Mouse (Mus musculus) gastrocnemius, postnatal 4 days (tissue): ENCODE measurements at regions not wholly inside any gene's neighbourhood (a gene's known extent, or its start where the extent isn't known, plus 50 kb on each side); places are given as distances from the start of the nearest gene placed in this dataset.
"Not testable (repeated sequence)": the region's sequence is repeated elsewhere in the genome, so short reads cannot be mapped to it uniquely, and the experiment has no call there.

Source experiments
- DNase-seq, 2 experiments: peaks; one replicate each; pipeline ENCODE4 v3.0.0; 2021 to 2022; ENCODE audit warnings: low spot score in 2 of 2, mixed read lengths in 2 of 2

DNA sequence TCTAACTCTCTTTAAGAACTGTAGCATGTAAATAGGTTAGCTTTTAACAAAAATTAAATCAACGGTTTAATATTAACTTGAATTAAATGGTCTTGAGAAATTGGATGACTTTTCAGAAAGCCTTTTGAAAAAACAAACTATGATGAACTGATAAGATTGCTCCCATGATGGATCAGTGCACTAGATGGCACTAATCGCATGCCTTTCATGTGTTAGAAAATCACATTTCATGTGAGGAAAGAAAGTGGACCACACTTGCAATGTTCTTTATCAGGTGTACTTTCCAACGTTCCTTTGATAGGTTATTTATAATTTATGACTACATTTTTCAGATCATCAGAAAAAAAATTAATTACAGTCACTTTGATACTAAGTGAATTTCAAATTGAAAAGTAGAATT is 1003.2 kb upstream of the 4930412O13Rik start:
- no peak for DNase-seq

DNA sequence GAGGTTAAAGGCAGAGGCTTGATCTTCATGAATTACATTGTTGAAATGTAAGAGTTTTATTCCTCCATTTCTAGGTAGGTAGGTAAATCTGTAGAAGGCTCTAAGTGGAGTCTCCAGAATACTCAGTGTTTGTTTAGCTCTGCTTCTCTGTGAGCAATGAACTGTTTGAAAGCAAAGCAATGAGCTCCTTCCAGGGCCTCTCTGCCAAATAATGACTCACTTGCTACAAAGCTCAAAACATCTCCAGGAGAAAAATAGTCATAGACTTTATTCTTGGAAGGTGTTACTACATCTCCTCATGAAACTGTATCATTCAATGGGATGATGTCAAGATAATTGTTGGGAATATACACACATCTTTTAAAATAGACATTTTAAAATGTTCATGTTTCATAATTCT is 968.6 kb upstream of the 4930412O13Rik start:
- no peak for DNase-seq

DNA sequence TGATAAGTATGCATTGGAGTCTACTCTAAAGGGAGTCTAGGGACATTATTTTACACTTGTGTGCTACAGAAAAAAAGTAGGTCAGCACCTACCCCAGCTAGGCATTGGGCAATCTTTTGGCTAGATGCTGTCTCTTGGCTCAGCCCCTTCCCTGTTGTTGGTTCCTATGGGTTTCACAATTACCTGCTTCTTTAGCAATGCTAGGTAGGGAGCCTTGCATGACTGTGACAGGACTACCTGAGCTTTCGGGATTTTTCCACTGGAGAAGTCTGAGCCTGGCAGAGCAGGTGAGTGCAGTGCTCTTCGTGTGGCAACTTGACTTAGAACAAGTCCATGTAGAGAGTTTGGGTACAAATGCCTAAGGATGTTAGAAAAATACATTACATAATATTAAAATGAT is 956.2 kb upstream of the 4930412O13Rik start:
- no peak for DNase-seq

DNA sequence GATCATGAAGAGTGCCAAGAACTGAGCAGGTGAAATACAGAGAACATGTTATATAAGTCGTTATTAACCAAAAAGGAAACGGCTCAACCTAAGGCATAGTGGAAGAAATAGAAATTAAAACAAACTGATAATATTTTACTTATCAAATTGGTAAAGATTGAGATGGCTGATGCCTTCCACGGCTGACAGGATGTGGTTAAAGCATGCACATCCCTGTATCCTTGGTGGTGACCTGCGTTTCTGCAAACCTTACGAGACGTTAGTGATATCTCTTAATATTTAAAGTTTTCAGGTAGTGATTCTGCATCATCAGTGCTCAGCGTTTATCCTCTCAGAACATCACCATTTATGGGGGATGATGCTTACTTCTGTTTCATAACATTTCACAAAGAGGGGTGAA is 939.5 kb upstream of the 4930412O13Rik start:
- no peak for DNase-seq

DNA sequence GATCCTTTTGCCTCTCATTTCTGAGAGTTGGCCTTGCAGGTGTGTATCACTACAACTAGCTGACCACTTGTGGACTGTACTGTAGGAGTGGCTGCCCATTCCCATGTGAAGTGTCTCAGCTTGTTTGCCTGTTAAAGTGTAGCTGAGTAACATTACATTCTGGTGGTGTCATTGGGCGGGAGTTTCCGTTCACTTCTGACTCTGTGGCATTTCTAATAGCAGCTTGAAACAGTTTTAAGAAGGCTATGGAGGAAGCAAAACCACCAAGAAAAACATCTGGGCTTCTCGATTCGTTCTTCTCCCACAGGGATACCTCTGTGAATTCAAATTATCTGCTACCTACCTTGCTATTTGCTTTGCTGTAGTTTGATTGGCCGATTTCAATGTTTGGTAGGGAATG is 922.1 kb upstream of the 4930412O13Rik start:
- DNase-seq, result no peak

DNA sequence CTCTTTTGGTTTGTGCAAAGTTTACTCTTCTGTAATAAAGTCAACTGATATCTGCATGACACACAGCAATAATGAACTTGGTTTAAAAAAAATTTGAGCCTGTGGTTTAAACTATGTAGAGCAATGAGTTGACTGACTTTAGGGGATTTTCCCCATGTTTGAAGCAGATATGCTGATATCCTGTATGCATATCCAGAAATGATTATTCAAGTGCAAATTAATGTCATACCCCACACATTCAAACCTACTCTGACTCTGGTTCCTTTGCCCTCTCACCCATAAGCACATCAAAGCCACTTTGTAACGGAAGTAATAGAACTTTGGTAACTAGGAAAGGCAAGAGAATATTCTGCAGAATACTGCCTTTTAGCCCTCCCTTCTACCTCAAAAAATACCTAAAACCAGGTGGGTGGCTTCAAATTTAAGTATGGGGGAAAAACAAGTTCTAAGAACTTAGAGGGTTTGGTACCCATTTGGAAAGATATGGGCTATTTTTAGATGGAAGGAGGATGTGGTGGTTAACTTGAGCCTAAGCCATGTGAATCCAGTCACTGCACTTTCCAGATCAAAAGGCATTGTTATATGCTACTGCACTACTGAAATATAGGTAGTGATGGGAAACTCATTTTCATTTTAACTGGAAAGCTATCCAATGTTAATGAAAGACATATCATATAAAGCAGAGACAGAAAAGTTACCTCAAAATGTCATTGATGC is 915.9 kb upstream of the 4930412O13Rik start:
- no peak for DNase-seq

DNA sequence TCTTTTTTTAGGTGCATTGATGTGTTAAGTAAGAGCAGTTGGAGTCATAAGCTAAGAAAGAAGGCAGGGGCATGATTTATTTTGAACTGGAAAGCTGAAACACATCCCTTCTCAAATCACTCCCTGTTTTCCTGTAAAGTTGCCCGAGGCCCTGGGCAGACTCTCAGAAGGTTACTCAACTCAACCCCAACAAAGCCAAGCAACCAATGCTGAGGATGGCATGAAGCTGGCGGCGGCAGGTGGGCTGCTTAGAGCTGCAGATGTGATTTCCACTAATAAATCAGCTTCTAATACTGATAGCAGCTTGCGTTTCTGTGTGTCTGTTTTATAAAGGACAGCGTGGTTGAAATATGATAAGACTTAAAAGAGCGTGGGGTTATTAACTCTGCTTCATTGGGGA is 905.4 kb upstream of the 4930412O13Rik start:
- DNase-seq, result no peak

DNA sequence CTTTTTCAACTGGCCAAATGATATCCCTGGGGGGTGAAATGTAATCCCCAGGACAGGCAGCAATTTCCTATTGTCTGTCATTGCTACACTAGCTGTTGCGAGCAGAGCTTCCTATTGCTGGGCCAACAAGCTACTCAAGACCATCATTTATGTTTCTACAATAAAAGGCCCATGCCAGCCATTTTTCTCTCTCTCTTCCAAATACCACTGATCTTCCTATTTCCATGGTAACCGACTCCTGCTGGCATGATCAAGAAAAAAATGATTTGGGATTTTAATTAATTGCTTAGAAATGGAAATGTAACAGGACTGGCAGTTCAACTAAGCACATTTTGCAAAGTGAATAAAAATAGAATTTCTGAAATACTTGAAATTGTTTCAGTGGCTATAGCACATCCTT is 868.7 kb upstream of the 4930412O13Rik start:
- no peak for DNase-seq

DNA sequence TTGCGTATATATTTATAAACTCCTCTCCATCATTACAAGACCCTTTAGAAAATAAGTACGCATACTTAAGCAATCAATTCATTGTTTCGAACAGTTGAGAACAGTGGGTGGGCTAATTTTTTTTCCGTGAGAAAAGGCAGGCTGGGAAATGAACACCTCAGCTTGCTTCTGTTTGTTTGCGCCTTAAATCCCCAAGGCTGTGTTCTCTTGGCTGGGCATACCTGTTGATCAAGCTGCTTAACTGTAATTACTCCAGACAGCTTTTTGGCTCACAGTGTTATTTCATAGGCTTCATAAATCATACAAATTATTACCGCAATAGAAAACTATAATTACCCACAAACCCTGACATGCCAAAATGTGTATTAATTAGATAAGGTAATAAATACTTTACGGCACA is 848.0 kb upstream of the 4930412O13Rik start:
- DNase-seq, result no peak

DNA sequence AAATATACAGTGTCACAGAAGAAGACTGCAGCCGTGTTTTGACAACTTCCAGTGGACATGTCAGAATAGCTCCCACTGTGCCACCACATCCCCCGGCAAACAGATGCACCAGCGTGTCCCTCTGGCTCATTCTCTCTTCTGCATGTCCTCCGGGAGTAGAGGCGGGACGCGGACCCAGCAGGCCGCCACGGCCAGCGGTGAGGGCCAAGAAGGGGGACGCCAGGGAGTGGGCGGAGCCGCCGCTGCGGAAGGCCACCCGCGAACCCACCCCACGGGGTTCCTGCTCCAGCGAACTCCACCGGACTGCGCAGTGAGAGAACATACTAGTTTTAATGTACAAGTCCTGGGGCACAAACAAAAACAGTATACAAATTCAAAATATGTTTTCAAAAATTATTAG is 838.7 kb upstream of the 4930412O13Rik start:
- DNase-seq, result not testable (repeated sequence)

DNA sequence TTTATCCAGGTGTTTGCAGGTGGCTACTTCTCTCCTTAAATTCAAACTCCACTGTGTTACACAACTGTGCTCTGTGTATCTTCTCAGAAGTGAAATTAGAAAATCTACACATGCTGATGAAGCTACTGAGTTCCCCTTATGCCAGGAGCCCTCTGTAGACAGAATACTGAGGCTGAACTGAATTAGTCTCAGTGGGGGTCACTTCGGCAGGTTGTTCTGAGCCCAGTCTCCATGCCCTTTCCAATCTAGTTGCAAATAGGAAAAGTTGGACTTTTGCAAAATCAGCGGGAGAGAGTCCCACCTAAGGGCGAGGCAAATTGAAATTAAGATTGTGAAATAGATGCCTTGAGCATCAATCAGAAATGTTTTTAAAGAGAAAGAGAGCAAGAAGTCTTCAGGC is 833.1 kb upstream of the 4930412O13Rik start:
- DNase-seq, result no peak

DNA sequence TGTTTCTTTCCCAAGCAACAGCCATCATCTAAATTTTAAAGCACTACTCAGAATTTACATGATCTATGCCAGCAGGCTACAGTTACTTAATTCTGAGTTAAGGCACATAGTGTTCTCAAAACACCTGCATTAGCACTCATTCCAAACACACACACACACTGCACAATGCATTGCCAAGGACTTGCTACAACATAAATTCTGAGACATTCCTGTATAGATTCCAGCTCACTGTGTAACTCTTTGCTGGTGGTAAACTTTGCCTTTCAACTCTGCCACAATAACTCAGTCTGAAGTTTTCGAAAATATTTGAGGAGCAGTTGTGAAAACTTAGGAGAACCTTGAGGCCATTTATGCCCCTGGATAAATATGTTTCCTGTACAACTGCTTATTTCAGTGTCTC is 807.2 kb upstream of the 4930412O13Rik start:
- DNase-seq, result no peak

DNA sequence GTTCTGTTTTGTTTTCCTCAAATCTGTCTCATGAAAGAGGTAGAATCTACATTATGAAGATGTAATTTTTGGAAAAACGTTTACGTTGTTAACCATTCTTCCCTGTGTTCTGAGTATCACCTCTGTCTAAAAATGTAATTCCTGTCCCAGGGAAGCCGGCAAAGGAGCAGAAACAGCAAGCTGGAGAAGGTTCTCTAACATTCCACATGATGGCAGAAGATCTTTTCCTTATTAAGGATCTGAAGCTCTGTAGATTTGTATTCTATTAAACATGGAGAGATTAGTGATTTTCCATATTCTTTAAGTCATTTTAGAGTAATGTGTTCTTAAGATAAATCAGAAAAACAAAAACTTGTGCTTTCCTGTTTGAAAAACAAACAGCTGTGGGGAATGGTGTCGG is 802.9 kb upstream of the 4930412O13Rik start:
- no peak for DNase-seq

DNA sequence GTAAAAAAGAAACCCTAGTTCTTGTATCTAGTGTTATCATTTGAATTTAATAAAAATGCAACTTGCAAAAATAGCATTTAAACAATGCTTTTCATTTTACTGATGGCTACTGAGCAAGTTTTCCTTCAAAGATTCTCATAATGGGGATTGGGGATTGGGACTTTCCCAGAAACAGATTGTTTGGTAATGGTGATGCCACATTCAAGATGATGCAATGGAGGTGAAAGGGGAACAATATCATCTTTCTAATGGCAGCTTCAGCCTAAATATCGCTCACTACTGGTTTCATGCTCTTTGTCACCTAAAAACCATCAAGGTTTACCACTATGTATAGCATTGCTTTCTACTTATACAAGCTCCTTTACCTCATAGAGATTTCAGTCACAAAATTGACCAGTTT is 799.3 kb upstream of the 4930412O13Rik start:
- no peak for DNase-seq

DNA sequence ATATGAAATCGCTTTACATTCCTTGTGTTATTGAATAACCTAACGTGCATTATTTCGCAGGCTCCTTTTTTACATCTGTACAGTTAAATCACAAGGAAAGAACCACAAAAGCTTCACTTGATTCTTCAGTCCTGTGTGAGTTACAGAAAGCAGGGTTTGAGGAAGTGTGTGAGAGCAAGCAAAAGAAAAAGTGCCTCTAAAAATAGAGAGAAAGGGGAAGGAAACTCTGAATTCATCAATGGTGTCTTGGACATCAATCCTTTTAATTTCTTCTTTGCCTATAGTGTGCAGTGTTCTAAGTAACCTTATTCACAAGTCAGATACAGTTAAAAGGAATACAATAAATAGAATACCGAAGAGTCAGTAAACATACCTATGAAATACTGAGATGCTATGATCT is 785.7 kb upstream of the 4930412O13Rik start:
- DNase-seq, result no peak

DNA sequence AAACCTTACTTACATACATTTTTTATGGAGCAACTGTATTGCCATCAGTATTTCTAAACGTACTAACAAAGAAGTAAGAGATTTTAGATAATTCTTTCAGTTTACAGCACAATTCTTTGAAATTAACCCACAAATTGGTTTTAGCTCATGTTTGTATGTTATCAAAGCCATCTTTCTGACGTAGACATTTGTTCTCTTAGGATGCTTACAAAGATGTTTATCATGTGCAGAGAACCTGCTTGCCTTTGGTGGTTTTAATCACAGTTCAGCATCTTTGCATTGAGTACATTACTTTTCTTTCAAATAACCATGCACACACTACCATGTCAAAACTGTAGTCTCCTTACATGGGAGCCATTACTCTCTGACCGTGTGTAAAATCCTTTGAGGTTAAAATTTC is 764.4 kb upstream of the 4930412O13Rik start:
- DNase-seq, result no peak

DNA sequence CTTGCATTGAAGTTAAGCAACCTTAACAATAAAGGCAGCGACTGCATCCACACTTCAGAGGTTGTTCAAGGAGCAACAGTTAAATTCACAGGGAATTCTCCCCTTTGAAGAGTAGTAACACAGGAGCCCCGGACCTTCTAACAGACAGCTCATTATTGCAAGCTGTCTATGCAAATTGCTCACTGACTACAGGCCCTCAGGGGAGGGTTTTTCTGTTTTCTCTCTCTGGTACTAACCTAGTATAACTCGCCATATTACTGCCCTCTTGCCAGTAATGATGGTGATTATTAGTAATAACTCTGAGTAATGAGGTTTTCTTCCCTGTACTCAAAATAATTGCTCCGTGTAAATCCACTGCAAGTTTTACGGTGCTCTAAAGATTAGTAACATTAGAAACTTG is 763.5 kb upstream of the 4930412O13Rik start:
- no peak for DNase-seq

DNA sequence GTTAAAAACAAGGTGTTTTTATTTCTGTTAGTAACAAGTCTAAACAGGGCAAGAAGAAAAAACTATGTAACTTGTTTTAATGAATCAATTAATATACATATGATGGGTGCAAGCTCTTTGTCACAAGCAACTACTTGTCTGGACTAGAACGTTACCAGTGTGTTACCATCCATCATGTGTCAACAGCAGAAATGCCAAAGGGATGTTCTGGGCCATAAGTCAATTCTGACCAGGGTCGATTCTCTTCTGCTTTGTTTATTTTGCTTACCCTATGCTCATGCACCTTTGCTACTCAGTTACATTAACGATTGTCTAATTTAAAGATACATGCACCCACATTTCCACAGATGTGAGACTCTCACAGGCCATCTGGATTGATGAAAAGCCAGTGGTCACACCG is 744.1 kb upstream of the 4930412O13Rik start:
- no peak for DNase-seq

DNA sequence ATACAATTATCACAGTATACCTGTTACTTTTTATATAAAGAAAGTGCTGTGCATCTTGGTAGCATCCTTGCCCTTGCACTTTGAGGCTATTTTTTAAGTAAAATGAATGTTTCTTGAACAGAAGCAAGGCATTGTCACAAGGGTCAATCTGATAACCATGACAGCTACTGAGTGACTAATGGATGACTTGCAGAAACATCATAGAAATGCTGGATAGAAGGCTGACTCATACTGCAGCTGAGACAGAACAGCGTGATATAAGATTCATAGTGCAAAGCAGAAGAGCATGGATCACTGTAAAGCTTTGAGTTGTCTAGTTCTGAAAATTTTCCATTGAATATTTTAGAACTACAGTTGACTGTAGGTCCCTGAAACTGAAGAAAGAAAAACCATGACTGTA is 739.6 kb upstream of the 4930412O13Rik start:
- DNase-seq, result no peak

DNA sequence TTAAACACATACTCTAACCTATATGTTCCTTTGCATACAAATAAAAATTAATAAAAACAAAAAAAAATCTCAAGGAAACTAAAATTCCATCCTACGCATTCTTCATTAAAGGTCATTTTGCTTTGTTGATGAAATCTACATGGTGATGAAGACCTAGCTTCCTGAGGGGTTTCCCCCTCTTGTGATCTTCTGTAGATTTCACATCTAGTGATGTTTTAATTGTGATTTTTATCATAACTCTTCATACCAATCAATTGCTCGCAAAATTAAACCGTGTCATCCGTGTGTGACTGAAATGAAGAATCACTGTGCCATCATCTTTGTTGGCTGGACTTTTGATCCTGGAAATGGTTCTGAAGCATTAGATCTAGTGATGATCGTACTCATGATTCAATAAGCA is 725.4 kb upstream of the 4930412O13Rik start:
- DNase-seq, result no peak

DNA sequence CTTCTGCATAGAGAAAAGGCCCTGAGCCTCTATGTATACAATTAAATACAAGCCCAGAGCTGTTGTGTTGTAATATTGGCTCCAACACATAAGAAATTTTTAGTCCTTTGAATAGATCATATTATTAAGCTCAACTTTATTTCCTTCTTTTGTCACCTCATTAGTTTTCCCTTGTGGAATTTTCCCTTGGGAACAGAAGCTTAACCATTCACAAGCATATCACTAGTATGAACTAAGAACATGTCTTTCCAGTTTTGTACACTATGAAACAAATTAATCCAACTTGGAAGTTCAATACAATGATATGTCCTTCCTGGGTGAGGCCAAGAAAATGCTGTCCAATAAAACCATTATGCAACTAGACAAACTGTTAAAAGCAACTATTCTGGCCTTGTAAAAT is 720.9 kb upstream of the 4930412O13Rik start:
- DNase-seq, result no peak

DNA sequence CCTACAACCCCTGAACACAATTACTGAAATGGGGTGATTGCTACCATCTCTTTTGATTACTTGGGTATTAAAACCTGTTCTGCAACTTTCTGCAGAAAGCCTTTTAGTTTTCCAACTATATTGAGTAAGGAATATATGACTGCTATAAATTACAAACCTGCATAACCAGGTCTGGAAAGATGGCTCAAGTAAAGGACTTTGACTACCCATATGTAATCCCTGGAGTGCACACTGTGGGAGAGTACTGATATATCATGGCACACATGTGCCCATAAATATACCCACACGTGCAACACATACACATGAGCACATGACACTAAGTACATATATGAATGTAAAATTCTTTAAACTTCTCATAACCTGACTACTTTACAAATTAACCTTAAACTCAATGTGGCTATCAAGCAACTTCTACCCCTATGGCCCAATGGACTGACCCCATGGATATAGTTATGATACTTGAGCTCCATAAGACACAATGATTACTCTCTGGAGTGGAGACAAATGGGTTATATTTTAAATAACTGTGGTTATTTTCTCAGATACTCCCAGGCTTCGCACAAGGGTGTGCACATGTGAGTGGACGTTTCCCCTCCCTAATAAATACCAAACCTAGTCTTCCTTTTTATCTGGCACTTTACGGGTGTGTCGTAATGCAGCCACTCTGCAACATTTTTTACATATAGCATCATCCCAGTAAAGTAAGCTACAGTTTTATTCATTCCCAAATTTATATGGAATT is 717.1 kb upstream of the 4930412O13Rik start:
- no peak for DNase-seq

DNA sequence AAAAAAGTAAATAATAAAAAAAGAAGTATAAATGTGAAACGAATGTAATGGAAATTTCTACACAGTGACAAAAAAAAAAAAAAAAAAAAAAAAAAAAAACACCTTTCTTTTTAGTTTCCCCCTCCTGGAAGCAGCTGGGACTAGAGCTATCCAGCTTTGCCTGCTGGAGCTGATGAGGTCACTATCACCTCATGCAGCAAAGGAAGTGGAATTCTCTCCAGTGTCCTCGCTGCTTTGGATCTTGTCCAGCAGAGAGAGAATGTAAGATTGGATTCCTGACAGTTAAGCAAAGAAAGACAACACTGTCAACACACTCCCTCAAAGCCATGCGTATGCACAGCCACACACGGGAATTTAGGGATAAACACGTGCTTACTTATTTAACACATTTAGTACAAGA is 698.9 kb upstream of the 4930412O13Rik start:
- peak in 1 of 2 experiments; percentile 11 for DNase-seq
